Mouse (Mus musculus): ENCODE measurements at regions not wholly inside any gene's neighbourhood (a gene's known extent, or its start where the extent isn't known, plus 50 kb on each side); places are given as distances from the start of the nearest gene placed in this dataset.

- DNase-seq (ENCODE audit: low spot score) (no peak), ATAC-seq (ENCODE audit: insufficient number of reproducible peaks, low FRiP score, low TSS enrichment, low read depth) (no peak)
- Histone ChIP-seq H3K27ac (replicated peaks; ENCODE audit: low read depth, low read length) (no peak overlapping the region), H3K4me3 (ENCODE audit: low read depth, low read length) (no peak overlapping the region), H3K9me3 (ENCODE audit: control insufficient read depth, low read length) (no peaks in the 10 kb centered on the region), H3K9ac (ENCODE audit: low read length) (no peak overlapping the region), H3K27me3 (ENCODE audit: control insufficient read depth, insufficient read depth, low read length) (no peaks in the 10 kb centered on the region), H3K4me1 (ENCODE audit: control insufficient read depth, insufficient read depth, low read length) (no peaks in the 10 kb centered on the region), H3K36me3 (ENCODE audit: control insufficient read depth, insufficient read depth, low read length) (no peaks in the 10 kb centered on the region), H3K4me2 (ENCODE audit: low read depth, severe bottlenecking) (no peak overlapping the region)
- WGBS, result 76% methylated on average over 8 of the region's 8 CpGs
Observed at GRCm38 (mm10) chr7:36829710-36830109, 131.8 kb downstream of the Tshz3 start.

GRCm38 (mm10) chr7:36830155-36830554, 132.2 kb downstream of the Tshz3 start:
- ATAC-seq (ENCODE audit: insufficient number of reproducible peaks, low FRiP score, low TSS enrichment, low read depth) (no peak), DNase-seq (ENCODE audit: low spot score) (no peak)
- no peak overlapping the region for H3K27ac ChIP-seq (replicated peaks; ENCODE audit: low read depth, low read length)
- no peaks in the 10 kb centered on the region for H3K36me3 ChIP-seq (ENCODE audit: control insufficient read depth, insufficient read depth, low read length)
- no peak overlapping the region for H3K9ac ChIP-seq (ENCODE audit: low read length)
- no peaks in the 10 kb centered on the region for H3K9me3 ChIP-seq (ENCODE audit: control insufficient read depth, low read length)
- no peak overlapping the region for H3K4me3 ChIP-seq (ENCODE audit: low read depth, low read length)
- 68% methylated on average over 2 of the region's 2 CpGs for WGBS
- H3K4me1 ChIP-seq (ENCODE audit: control insufficient read depth, insufficient read depth, low read length), result no peaks in the 10 kb centered on the region
- no peaks in the 10 kb centered on the region for H3K27me3 ChIP-seq (ENCODE audit: control insufficient read depth, insufficient read depth, low read length)
- H3K4me2 ChIP-seq (ENCODE audit: low read depth, severe bottlenecking), result no peak overlapping the region

GRCm38 (mm10) chr7:36848279-36848678, 150.4 kb downstream of the Tshz3 start:
- ATAC-seq (ENCODE audit: insufficient number of reproducible peaks, low FRiP score, low TSS enrichment, low read depth), result no peak

GRCm38 (mm10) chr7:36851275-36851889, 153.5 kb downstream of the Tshz3 start:
- 79% methylated on average over 4 of the region's 4 CpGs for WGBS
- no peaks in the 10 kb centered on the region for H3K4me1 ChIP-seq (ENCODE audit: control insufficient read depth, insufficient read depth, low read length)
- no peak overlapping the region for H3K4me2 ChIP-seq (ENCODE audit: low read depth, severe bottlenecking)
- H3K9ac ChIP-seq (ENCODE audit: low read length), result no peak overlapping the region
- ATAC-seq (ENCODE audit: insufficient number of reproducible peaks, low FRiP score, low TSS enrichment, low read depth), result no peak
- no peak overlapping the region for H3K27ac ChIP-seq (replicated peaks; ENCODE audit: low read depth, low read length)
- no peak for DNase-seq (ENCODE audit: low spot score)
- no peaks in the 10 kb centered on the region for H3K36me3 ChIP-seq (ENCODE audit: control insufficient read depth, insufficient read depth, low read length)
- H3K27me3 ChIP-seq (ENCODE audit: control insufficient read depth, insufficient read depth, low read length), result no peaks in the 10 kb centered on the region
- no peak overlapping the region for H3K4me3 ChIP-seq (ENCODE audit: low read depth, low read length)
- no peaks in the 10 kb centered on the region for H3K9me3 ChIP-seq (ENCODE audit: control insufficient read depth, low read length)

More at GRCm38 (mm10) chr7:36848279-36848678, 150.4 kb downstream of the Tshz3 start:
- WGBS, result 86% methylated on average over 2 of the region's 2 CpGs
- Histone ChIP-seq H3K36me3 (ENCODE audit: control insufficient read depth, insufficient read depth, low read length) (no peaks in the 10 kb centered on the region), H3K4me3 (ENCODE audit: low read depth, low read length) (no peak overlapping the region), H3K27ac (replicated peaks; ENCODE audit: low read depth, low read length) (no peak overlapping the region), H3K9me3 (ENCODE audit: control insufficient read depth, low read length) (no peaks in the 10 kb centered on the region), H3K27me3 (ENCODE audit: control insufficient read depth, insufficient read depth, low read length) (no peaks in the 10 kb centered on the region), H3K4me2 (ENCODE audit: low read depth, severe bottlenecking) (no peak overlapping the region), H3K4me1 (ENCODE audit: control insufficient read depth, insufficient read depth, low read length) (no peaks in the 10 kb centered on the region), H3K9ac (ENCODE audit: low read length) (no peak overlapping the region)
- no peak for DNase-seq (ENCODE audit: low spot score)

GRCm38 (mm10) chr7:36854308-36854707, 156.4 kb downstream of the Tshz3 start:
- H3K4me3 ChIP-seq (ENCODE audit: low read depth, low read length), result no peak overlapping the region
- DNase-seq (ENCODE audit: low spot score), result no peak
- ATAC-seq (ENCODE audit: insufficient number of reproducible peaks, low FRiP score, low TSS enrichment, low read depth), result no peak
- no peak overlapping the region for H3K9ac ChIP-seq (ENCODE audit: low read length)
- no peaks in the 10 kb centered on the region for H3K27me3 ChIP-seq (ENCODE audit: control insufficient read depth, insufficient read depth, low read length)
- H3K4me1 ChIP-seq (ENCODE audit: control insufficient read depth, insufficient read depth, low read length), result no peaks in the 10 kb centered on the region
- no peak overlapping the region for H3K27ac ChIP-seq (replicated peaks; ENCODE audit: low read depth, low read length)
- H3K4me2 ChIP-seq (ENCODE audit: low read depth, severe bottlenecking), result no peak overlapping the region
- no peaks in the 10 kb centered on the region for H3K36me3 ChIP-seq (ENCODE audit: control insufficient read depth, insufficient read depth, low read length)
- no peaks in the 10 kb centered on the region for H3K9me3 ChIP-seq (ENCODE audit: control insufficient read depth, low read length)

- ATAC-seq (ENCODE audit: insufficient number of reproducible peaks, low FRiP score, low TSS enrichment, low read depth) (no peak), DNase-seq (ENCODE audit: low spot score) (no peak)
- H3K4me2 ChIP-seq (ENCODE audit: low read depth, severe bottlenecking), result no peak overlapping the region
- no peaks in the 10 kb centered on the region for H3K9me3 ChIP-seq (ENCODE audit: control insufficient read depth, low read length)
- 84% methylated on average over 7 of the region's 7 CpGs for WGBS
- no peaks in the 10 kb centered on the region for H3K4me1 ChIP-seq (ENCODE audit: control insufficient read depth, insufficient read depth, low read length)
- H3K9ac ChIP-seq (ENCODE audit: low read length), result no peak overlapping the region
- H3K27me3 ChIP-seq (ENCODE audit: control insufficient read depth, insufficient read depth, low read length), result no peaks in the 10 kb centered on the region
- no peak overlapping the region for H3K27ac ChIP-seq (replicated peaks; ENCODE audit: low read depth, low read length)
- no peaks in the 10 kb centered on the region for H3K36me3 ChIP-seq (ENCODE audit: control insufficient read depth, insufficient read depth, low read length)
- H3K4me3 ChIP-seq (ENCODE audit: low read depth, low read length), result no peak overlapping the region
Observed at GRCm38 (mm10) chr7:36859428-36859827, 161.5 kb downstream of the Tshz3 start.

- Histone ChIP-seq H3K27ac (replicated peaks; ENCODE audit: low read depth, low read length) (no peak overlapping the region), H3K36me3 (ENCODE audit: control insufficient read depth, insufficient read depth, low read length) (no peaks in the 10 kb centered on the region), H3K4me2 (ENCODE audit: low read depth, severe bottlenecking) (no peak overlapping the region), H3K27me3 (ENCODE audit: control insufficient read depth, insufficient read depth, low read length) (no peaks in the 10 kb centered on the region), H3K9ac (ENCODE audit: low read length) (no peak overlapping the region), H3K4me1 (ENCODE audit: control insufficient read depth, insufficient read depth, low read length) (no peaks in the 10 kb centered on the region), H3K9me3 (ENCODE audit: control insufficient read depth, low read length) (no peaks in the 10 kb centered on the region), H3K4me3 (ENCODE audit: low read depth, low read length) (no peak overlapping the region)
- 88% methylated on average over 7 of the region's 7 CpGs for WGBS
- ATAC-seq (ENCODE audit: insufficient number of reproducible peaks, low FRiP score, low TSS enrichment, low read depth) (no peak), DNase-seq (ENCODE audit: low spot score) (no peak)
Observed at GRCm38 (mm10) chr7:36862481-36862880, 164.6 kb downstream of the Tshz3 start.

GRCm38 (mm10) chr7:36863745-36864144, 165.8 kb downstream of the Tshz3 start:
- no peaks in the 10 kb centered on the region for H3K9me3 ChIP-seq (ENCODE audit: control insufficient read depth, low read length)
- no peak overlapping the region for H3K27ac ChIP-seq (replicated peaks; ENCODE audit: low read depth, low read length)
- DNase-seq (ENCODE audit: low spot score), result no peak
- H3K9ac ChIP-seq (ENCODE audit: low read length), result no peak overlapping the region
- no peak overlapping the region for H3K4me3 ChIP-seq (ENCODE audit: low read depth, low read length)
- no peaks in the 10 kb centered on the region for H3K27me3 ChIP-seq (ENCODE audit: control insufficient read depth, insufficient read depth, low read length)
- H3K4me1 ChIP-seq (ENCODE audit: control insufficient read depth, insufficient read depth, low read length), result no peaks in the 10 kb centered on the region
- 86% methylated on average over 5 of the region's 5 CpGs for WGBS
- ATAC-seq (ENCODE audit: insufficient number of reproducible peaks, low FRiP score, low TSS enrichment, low read depth), result no peak
- H3K4me2 ChIP-seq (ENCODE audit: low read depth, severe bottlenecking), result no peak overlapping the region
- no peaks in the 10 kb centered on the region for H3K36me3 ChIP-seq (ENCODE audit: control insufficient read depth, insufficient read depth, low read length)

- Histone ChIP-seq H3K4me2 (ENCODE audit: low read depth, severe bottlenecking) (no peak overlapping the region), H3K36me3 (ENCODE audit: control insufficient read depth, insufficient read depth, low read length) (no peaks in the 10 kb centered on the region), H3K4me1 (ENCODE audit: control insufficient read depth, insufficient read depth, low read length) (no peaks in the 10 kb centered on the region), H3K9ac (ENCODE audit: low read length) (no peak overlapping the region), H3K9me3 (ENCODE audit: control insufficient read depth, low read length) (no peaks in the 10 kb centered on the region), H3K27ac (replicated peaks; ENCODE audit: low read depth, low read length) (no peak overlapping the region), H3K4me3 (ENCODE audit: low read depth, low read length) (no peak overlapping the region), H3K27me3 (ENCODE audit: control insufficient read depth, insufficient read depth, low read length) (no peaks in the 10 kb centered on the region)
- DNase-seq (ENCODE audit: low spot score) (no peak), ATAC-seq (ENCODE audit: insufficient number of reproducible peaks, low FRiP score, low TSS enrichment, low read depth) (no peak)
- 81% methylated on average over 4 of the region's 4 CpGs for WGBS
Observed at GRCm38 (mm10) chr7:36864675-36865074, 166.8 kb downstream of the Tshz3 start.
